Mouse (Mus musculus): ENCODE measurements around the gene Gsc2.
A peak's percentile ranks its signal among the peaks of the same experiment; 100 is the strongest.

Gsc2 gene

GRCm38 (mm10) chr16:17922163-17922538, 7.3 kb upstream of the Gsc2 start:
- no peak for DNase-seq (ENCODE audit: low spot score)

- DNase-seq (ENCODE audit: low spot score), result peak; percentile 93
Observed at GRCm38 (mm10) chr16:17921325-17922162, 6.7 kb upstream of the Gsc2 start.

GRCm38 (mm10) chr16:17920586-17920985, 5.7 kb upstream of the Gsc2 start:
- no peak for DNase-seq (ENCODE audit: low spot score)

- peak; percentile 76 for DNase-seq (ENCODE audit: low spot score)
Observed at GRCm38 (mm10) chr16:17911052-17911595, 3.7 kb downstream of the Gsc2 start, which contains the start of gene Ess2. Gene Ess2, minus strand, starts transcription at chr16:17911348.

GRCm38 (mm10) chr16:17898462-17898861, 16.4 kb downstream of the Gsc2 start, which contains the start of the genes Dgcr2 and Tssk2:
Gene Dgcr2, minus strand, starts transcription at chr16:17898562.
Gene Tssk2, plus strand, starts transcription at chr16:17898637.
- no peak for DNase-seq (ENCODE audit: low spot score)

GRCm38 (mm10) chr16:17896091-17896490, 18.8 kb downstream of the Gsc2 start:
- DNase-seq (ENCODE audit: low spot score), result no peak

- no peak for DNase-seq (ENCODE audit: low spot score)
Observed at GRCm38 (mm10) chr16:17893923-17894322, 20.9 kb downstream of the Gsc2 start, which contains the start of gene Tssk1. Gene Tssk1, plus strand, starts transcription at chr16:17894223.

GRCm38 (mm10) chr16:17892606-17893005, 22.3 kb downstream of the Gsc2 start:
- peak; percentile 46 for DNase-seq (ENCODE audit: low spot score)

- peak; percentile 98 for DNase-seq (ENCODE audit: low spot score)
Observed at GRCm38 (mm10) chr16:17891567-17891959, 23.3 kb downstream of the Gsc2 start, which contains the start of gene Gm20518. Gene Gm20518, minus strand, starts transcription at chr16:17891671.

GRCm38 (mm10) chr16:17890917-17891566, 23.8 kb downstream of the Gsc2 start:
- DNase-seq (ENCODE audit: low spot score), result peak; percentile 70

- DNase-seq (ENCODE audit: low spot score), result no peak
Observed at GRCm38 (mm10) chr16:17890342-17890727, 24.5 kb downstream of the Gsc2 start.

GRCm38 (mm10) chr16:17889689-17890341, 25.0 kb downstream of the Gsc2 start:
- no peak for DNase-seq (ENCODE audit: low spot score)

GRCm38 (mm10) chr16:17884116-17884515, 30.7 kb downstream of the Gsc2 start:
- DNase-seq (ENCODE audit: low spot score), result no peak

- no peak for DNase-seq (ENCODE audit: low spot score)
Observed at GRCm38 (mm10) chr16:17882196-17882595, 32.7 kb downstream of the Gsc2 start.

GRCm38 (mm10) chr16:17879571-17879970, 35.3 kb downstream of the Gsc2 start:
- no peak for DNase-seq (ENCODE audit: low spot score)

- DNase-seq (ENCODE audit: low spot score), result no peak
Observed at GRCm38 (mm10) chr16:17876096-17876495, 38.8 kb downstream of the Gsc2 start.

GRCm38 (mm10) chr16:17875174-17875573, 39.7 kb downstream of the Gsc2 start:
- DNase-seq (ENCODE audit: low spot score), result no peak

GRCm38 (mm10) chr16:17872995-17873394, 41.9 kb downstream of the Gsc2 start:
- no peak for DNase-seq (ENCODE audit: low spot score)

GRCm38 (mm10) chr16:17871248-17871647, 43.6 kb downstream of the Gsc2 start:
- DNase-seq (ENCODE audit: low spot score), result no peak

GRCm38 (mm10) chr16:17865770-17866169, 49.1 kb downstream of the Gsc2 start:
- DNase-seq (ENCODE audit: low spot score), result no peak

- DNase-seq (ENCODE audit: low spot score), result no peak
Observed at GRCm38 (mm10) chr16:17865293-17865692, 49.6 kb downstream of the Gsc2 start.

All from ovary, postnatal 14 days (tissue).